Mouse (Mus musculus): Measurements from ENCODE around the gene Vps13d. TPM values are rescaled to one million over a fixed set of nuclear protein-coding genes. Genes with fewer than 3 reads are reported as not detected.
A peak's percentile ranks its signal among the peaks of the same experiment; 100 is the strongest.

Gene Vps13d
- polyA plus RNA-seq, 1 experiment from 2014 or later, result 6.6 TPM

GRCm38 (mm10) chr4:144993047-144993917, 201.5 kb downstream of the Vps13d start:
- 66% methylated on average over 9 of the region's 9 CpGs for WGBS (ENCODE audit: insufficient replicate concordance)
- H3K4me2 ChIP-seq (ENCODE audit: low read depth, low read length), result no peak overlapping the region

GRCm38 (mm10) chr4:144992413-144992812, 202.4 kb downstream of the Vps13d start:
- Histone ChIP-seq H3K4me3 (ENCODE audit: low read depth, low read length) (no peak overlapping the region), H3K36me3 (replicated peaks; ENCODE audit: insufficient read depth, low read length) (peaks cover 5% of the 10 kb centered on the region; the same call in 1 of the 2 replicates), H3K9ac (replicated peaks) (no peak overlapping the region), H3K27ac (ENCODE audit: low read depth) (peak overlapping the region; percentile 44; the same call in 1 of the 2 replicates), H3K4me2 (ENCODE audit: low read depth, low read length) (no peak overlapping the region), H3K9me3 (ENCODE audit: low read length) (no peaks in the 10 kb centered on the region), H3K4me1 (ENCODE audit: insufficient read depth) (peaks cover 60% of the 10 kb centered on the region), H3K27me3 (ENCODE audit: insufficient read depth, low read length) (no peaks in the 10 kb centered on the region)
- no peak for DNase-seq
- ATAC-seq, result no peak
- TF ChIP-seq EP300 (IDR thresholded peaks at IDR 0.05; ENCODE audit: low read depth), result no peak
- no peak for TF ChIP-seq CTCF (IDR thresholded peaks at IDR 0.05; ENCODE audit: low read depth)
- WGBS (ENCODE audit: insufficient replicate concordance), result 64% methylated on average over 3 of the region's 3 CpGs

More at GRCm38 (mm10) chr4:144993047-144993917, 201.5 kb downstream of the Vps13d start:
- Histone ChIP-seq H3K27me3 (ENCODE audit: insufficient read depth, low read length) (no peaks in the 10 kb centered on the region), H3K9me3 (ENCODE audit: low read length) (no peaks in the 10 kb centered on the region), H3K9ac (replicated peaks) (no peak overlapping the region), H3K4me3 (ENCODE audit: low read depth, low read length) (no peak overlapping the region), H3K4me1 (ENCODE audit: insufficient read depth) (peaks cover 62% of the 10 kb centered on the region), H3K36me3 (replicated peaks; ENCODE audit: insufficient read depth, low read length) (peaks cover 5% of the 10 kb centered on the region; the same call in 1 of the 2 replicates), H3K27ac (ENCODE audit: low read depth) (peak overlapping the region; percentile 44)
- ATAC-seq (peak; percentile 57), DNase-seq (no peak)
- TF ChIP-seq CTCF (IDR thresholded peaks at IDR 0.05; ENCODE audit: low read depth) (no peak), EP300 (IDR thresholded peaks at IDR 0.05; ENCODE audit: low read depth) (no peak)

- DNase-seq (no peak), ATAC-seq (no peak)
- Histone ChIP-seq H3K4me3 (ENCODE audit: low read depth, low read length) (no peak overlapping the region), H3K27me3 (ENCODE audit: insufficient read depth, low read length) (no peaks in the 10 kb centered on the region), H3K4me1 (ENCODE audit: insufficient read depth) (peaks cover 49% of the 10 kb centered on the region), H3K9me3 (ENCODE audit: low read length) (no peaks in the 10 kb centered on the region), H3K4me2 (ENCODE audit: low read depth, low read length) (no peak overlapping the region), H3K27ac (ENCODE audit: low read depth) (0 out of 2 replicates have a peak overlapping the region, but pooled peaks have one; percentile 2), H3K9ac (replicated peaks) (no peak overlapping the region), H3K36me3 (replicated peaks; ENCODE audit: insufficient read depth, low read length) (no peaks in the 10 kb centered on the region; the same call in 1 of the 2 replicates)
- 82% methylated on average over 5 of the region's 5 CpGs for WGBS (ENCODE audit: insufficient replicate concordance)
- no peak for TF ChIP-seq CTCF (IDR thresholded peaks at IDR 0.05; ENCODE audit: low read depth)
- TF ChIP-seq EP300 (IDR thresholded peaks at IDR 0.05; ENCODE audit: low read depth), result no peak
Observed at GRCm38 (mm10) chr4:144988443-144989206, 206.2 kb downstream of the Vps13d start.

- no peak for TF ChIP-seq EP300 (IDR thresholded peaks at IDR 0.05; ENCODE audit: low read depth)
- no peak for TF ChIP-seq CTCF (IDR thresholded peaks at IDR 0.05; ENCODE audit: low read depth)
Observed at GRCm38 (mm10) chr4:144986016-144986805, 208.6 kb downstream of the Vps13d start.

GRCm38 (mm10) chr4:144983821-144984371, 210.9 kb downstream of the Vps13d start:
- H3K4me2 ChIP-seq (ENCODE audit: low read depth, low read length), result 0 out of 2 replicates have a peak overlapping the region, but pooled peaks have one; percentile 16
- DNase-seq (no peak), ATAC-seq (peak; percentile 26)
- no peak overlapping the region for H3K9ac ChIP-seq (replicated peaks)
- peaks cover 66% of the 10 kb centered on the region for H3K4me1 ChIP-seq (ENCODE audit: insufficient read depth)
- no peak overlapping the region for H3K4me3 ChIP-seq (ENCODE audit: low read depth, low read length)
- peak overlapping the region; percentile 66 for H3K27ac ChIP-seq (ENCODE audit: low read depth)
- H3K36me3 ChIP-seq (replicated peaks; ENCODE audit: insufficient read depth, low read length), result peaks cover 2% of the 10 kb centered on the region; the same call in 1 of the 2 replicates
- H3K9me3 ChIP-seq (ENCODE audit: low read length), result no peaks in the 10 kb centered on the region
- no peaks in the 10 kb centered on the region for H3K27me3 ChIP-seq (ENCODE audit: insufficient read depth, low read length)
- TF ChIP-seq EP300 (IDR thresholded peaks at IDR 0.05; ENCODE audit: low read depth) (peak; percentile 52), CTCF (IDR thresholded peaks at IDR 0.05; ENCODE audit: low read depth) (no peak)
- 52% methylated on average over 8 of the region's 8 CpGs for WGBS (ENCODE audit: insufficient replicate concordance)

More at GRCm38 (mm10) chr4:144986016-144986805, 208.6 kb downstream of the Vps13d start:
- H3K4me2 ChIP-seq (ENCODE audit: low read depth, low read length), result no peak overlapping the region
- H3K27me3 ChIP-seq (ENCODE audit: insufficient read depth, low read length), result no peaks in the 10 kb centered on the region
- peaks cover 56% of the 10 kb centered on the region for H3K4me1 ChIP-seq (ENCODE audit: insufficient read depth)
- peaks cover 2% of the 10 kb centered on the region; the same call in 1 of the 2 replicates for H3K36me3 ChIP-seq (replicated peaks; ENCODE audit: insufficient read depth, low read length)
- no peak for DNase-seq
- H3K27ac ChIP-seq (ENCODE audit: low read depth), result 0 out of 2 replicates have a peak overlapping the region, but pooled peaks have one; percentile 19
- ATAC-seq, result no peak
- no peak overlapping the region for H3K9ac ChIP-seq (replicated peaks)
- 80% methylated on average over 7 of the region's 7 CpGs for WGBS (ENCODE audit: insufficient replicate concordance)
- H3K9me3 ChIP-seq (ENCODE audit: low read length), result no peaks in the 10 kb centered on the region
- no peak overlapping the region for H3K4me3 ChIP-seq (ENCODE audit: low read depth, low read length)
